Mouse (Mus musculus) cerebellum, adult 11-12 months (tissue): Measurements from ENCODE around the gene Vmn1r230.

Experiments used
- DNase-seq: peaks from one replicate; pipeline ENCODE4 v3.0.0; 2022

The Vmn1r230 gene

DNA sequence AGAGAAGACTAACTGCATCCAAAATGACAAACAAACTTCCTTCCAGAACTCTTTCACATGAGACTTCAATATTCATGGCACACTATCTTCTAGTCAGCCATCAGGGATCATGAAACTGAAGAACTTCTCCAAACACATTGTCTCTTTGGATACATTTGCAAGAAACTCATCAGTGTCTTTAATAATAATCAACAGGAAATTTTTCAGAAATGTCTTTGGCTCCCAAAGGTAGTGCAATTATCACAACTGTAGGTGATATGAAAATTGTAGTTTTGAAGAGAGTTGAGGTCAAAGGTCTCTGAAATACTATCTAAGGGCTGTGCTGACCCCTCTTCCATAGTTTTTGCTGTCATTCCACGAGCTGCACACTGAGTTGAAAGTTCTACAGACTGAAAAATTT, at the start of gene Vmn1r230:
Vmn1r230 (plus strand) TSS at position 301 of the 400 bp plus-strand sequence.
- no peak for DNase-seq

DNA sequence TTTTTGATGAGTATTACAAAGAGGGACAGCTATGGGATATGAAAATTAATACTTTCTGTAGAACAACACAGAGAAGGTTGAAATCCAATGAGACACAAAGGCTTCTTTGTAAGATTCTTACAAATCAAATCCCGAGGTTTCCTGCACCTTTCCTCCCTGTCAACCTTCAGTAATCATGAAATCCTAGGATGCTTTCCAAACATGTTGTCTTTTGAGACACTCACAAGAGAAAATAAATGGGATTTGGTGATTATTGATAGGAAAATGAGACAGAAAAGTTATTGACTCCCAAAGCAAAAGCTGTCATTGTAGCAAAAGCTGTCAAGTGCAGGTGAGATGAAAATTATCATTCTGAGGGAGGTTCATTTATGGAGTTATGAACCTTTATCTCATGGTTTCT, 29.0 kb upstream of the Vmn1r230 start, which contains the start of gene Vmn1r229:
Vmn1r229 (plus strand) TSS at position 301 of the 400 bp plus-strand sequence.
- no peak for DNase-seq
